Mouse (Mus musculus): ENCODE results near the gene Vmn1r208. TPM values are rescaled to one million over a fixed set of nuclear protein-coding genes. Genes with fewer than 3 reads are reported as not detected.
"Not testable (repeated sequence)": the region's sequence is repeated elsewhere in the genome, so short reads cannot be mapped to it uniquely, and the experiment has no call there.

The Vmn1r208 gene
- polyA plus RNA-seq (2016; fragmentation: Nextera tagmentation; extraction: Ambion mirVana) = not detected in 2 replicates

DNA sequence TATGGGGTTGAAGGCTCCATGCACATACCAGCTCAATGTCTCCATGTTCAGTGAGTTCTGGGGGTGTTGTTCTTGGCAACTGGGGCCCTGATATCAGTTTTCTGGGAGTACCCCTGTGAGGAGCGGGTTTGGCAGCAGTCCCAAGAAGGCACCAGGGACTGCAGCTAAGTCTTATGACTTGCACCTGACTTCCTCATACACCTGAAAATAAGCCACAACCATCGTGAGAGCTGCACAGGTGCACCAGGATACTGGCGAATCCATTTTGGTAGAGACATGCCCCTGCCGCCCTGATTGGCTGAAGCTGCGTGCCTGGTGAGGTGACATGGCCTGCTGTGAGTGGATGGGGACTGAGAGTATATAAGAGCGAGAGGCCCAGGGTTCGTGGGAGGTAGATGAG is at the start of gene Vmn1r208:
Gene Vmn1r208 (minus strand): TSS at position 101 of the 400 bp plus-strand sequence.
- H3K9me3 ChIP-seq; DNase-seq (ENCODE audit: low spot score); H3K4me3 ChIP-seq; H3K4me1 ChIP-seq (replicated peaks); H3K36me3 ChIP-seq; H3K27me3 ChIP-seq (ENCODE audit: insufficient read depth, poor library complexity, severe bottlenecking); H3K27ac ChIP-seq: not testable (repeated sequence)
- no CpG with 5 or more reads among the region's 7 CpGs for WGBS

DNA sequence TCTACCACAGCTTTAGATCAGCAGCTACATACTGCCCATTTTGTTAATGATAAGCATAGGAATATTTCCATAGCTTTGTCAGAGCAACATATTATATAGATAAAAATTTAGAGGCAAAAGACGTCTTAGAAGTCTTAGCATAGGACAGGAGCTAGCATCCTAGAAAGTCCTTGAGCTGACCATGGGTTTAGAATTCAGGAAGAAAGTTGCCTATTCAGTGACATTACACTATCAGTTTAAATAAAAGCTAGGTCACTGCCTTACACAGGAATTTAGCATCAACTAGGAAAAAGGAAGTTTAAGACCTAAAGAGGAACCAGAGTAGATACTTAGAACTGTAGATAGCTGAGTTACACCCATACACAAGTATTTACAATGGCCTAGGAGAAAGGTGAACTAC is 44.4 kb upstream of the Vmn1r208 start:
- not testable (repeated sequence) for H3K4me1 ChIP-seq (replicated peaks); H3K36me3 ChIP-seq; H3K27ac ChIP-seq; DNase-seq (ENCODE audit: low spot score); H3K9me3 ChIP-seq; H3K27me3 ChIP-seq (ENCODE audit: insufficient read depth, poor library complexity, severe bottlenecking); H3K4me3 ChIP-seq
- WGBS = 91% methylated on average over 1 of the region's 1 CpGs

DNA sequence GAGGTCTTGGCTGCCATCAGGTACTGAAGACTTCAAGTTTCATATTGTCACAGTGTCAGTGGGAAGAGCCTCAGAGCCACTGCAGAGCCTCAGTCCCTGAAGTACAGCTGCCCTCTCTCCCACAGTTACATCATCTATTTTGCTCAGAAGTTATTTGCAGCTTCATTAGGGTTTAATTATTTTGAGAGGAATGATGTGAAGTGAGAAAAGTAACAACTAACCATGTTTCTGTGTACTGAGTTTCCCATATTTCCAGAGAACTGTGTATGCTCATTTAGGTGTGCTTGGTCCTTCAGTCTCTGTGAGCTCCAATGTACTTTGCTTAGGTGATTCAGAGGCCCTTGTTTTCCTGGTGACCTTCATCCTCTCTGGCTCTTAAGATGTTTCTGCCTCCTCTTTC is 32.4 kb upstream of the Vmn1r208 start, which contains the start of gene Vmn1r209:
Gene Vmn1r209 (minus strand): TSS at position 101 of the 400 bp plus-strand sequence.
- H3K4me1 ChIP-seq (replicated peaks) = not testable (repeated sequence)

DNA sequence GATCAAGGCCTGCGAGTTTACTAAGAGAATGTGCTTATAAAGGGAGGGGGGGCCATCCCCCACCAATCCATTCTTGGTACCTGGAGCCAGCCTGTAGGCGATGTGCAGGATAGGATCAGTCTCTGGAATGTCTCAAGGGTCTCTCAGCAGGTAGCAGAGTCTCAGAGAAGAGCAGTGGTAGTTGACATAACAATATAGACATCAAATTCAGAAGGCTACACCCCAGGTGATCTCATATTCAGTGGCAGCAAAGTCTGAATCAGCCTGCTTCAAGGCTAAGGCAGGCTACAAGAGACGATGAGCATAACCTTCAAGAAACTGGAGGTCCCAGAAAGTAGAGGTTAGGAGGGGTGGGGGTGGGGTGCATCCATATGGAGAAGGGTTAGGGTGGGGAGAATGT is 10.9 kb upstream of the Vmn1r208 start:
- H3K4me1 ChIP-seq (replicated peaks); DNase-seq (ENCODE audit: low spot score); H3K27me3 ChIP-seq (ENCODE audit: insufficient read depth, poor library complexity, severe bottlenecking); H3K9me3 ChIP-seq; H3K36me3 ChIP-seq; H3K4me3 ChIP-seq; H3K27ac ChIP-seq: not testable (repeated sequence)
- WGBS = 80% methylated on average over 3 of the region's 3 CpGs

More for the DNA sequence above, 32.4 kb upstream of the Vmn1r208 start, which contains the start of gene Vmn1r209:
- not testable (repeated sequence) for DNase-seq (ENCODE audit: low spot score); H3K27me3 ChIP-seq (ENCODE audit: insufficient read depth, poor library complexity, severe bottlenecking); H3K27ac ChIP-seq; H3K36me3 ChIP-seq; H3K4me3 ChIP-seq; H3K9me3 ChIP-seq

DNA sequence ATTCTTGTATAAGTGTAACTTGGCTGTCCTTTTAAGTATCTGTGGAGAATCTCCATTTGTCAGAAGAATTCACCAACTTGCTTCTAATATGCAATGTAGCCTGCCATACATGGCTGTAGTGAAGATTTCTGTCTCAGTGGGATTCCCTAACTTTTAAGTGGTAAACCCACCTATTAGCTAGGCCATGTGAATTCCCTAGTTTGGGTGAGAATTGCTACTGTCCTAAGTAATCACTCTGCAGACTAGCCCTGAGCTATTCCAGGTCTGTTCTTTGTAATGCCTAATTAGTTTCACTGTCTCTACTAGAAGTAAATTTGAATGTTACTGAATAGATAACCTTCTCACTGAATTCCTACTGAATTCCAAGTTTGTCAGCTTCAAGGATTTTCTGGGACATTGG is 7.0 kb upstream of the Vmn1r208 start:
- DNase-seq (ENCODE audit: low spot score); H3K4me1 ChIP-seq (replicated peaks); H3K9me3 ChIP-seq; H3K36me3 ChIP-seq; H3K27me3 ChIP-seq (ENCODE audit: insufficient read depth, poor library complexity, severe bottlenecking); H3K27ac ChIP-seq; H3K4me3 ChIP-seq: not testable (repeated sequence)

DNA sequence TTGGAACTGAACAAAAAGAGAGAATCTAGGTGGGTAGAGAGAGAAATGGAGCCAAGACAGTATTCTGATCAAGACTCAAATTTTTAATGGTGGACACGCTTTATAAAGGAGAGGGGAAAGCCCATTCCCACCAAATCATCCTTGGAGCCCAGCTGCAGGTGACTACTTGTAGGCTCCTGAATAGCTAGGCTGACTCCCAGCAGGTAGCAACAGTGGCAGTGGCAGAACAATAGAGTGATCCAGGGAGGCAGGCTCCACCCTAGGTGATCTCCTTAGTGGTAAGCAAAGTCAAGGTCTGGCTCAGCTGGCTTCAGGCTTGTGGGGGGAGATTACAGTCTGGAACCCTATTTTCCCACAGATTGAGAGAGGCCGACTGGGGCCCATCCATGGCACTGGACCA is 5.6 kb downstream of the Vmn1r208 start:
- H3K4me3 ChIP-seq; DNase-seq (ENCODE audit: low spot score); H3K27ac ChIP-seq; H3K9me3 ChIP-seq; H3K27me3 ChIP-seq (ENCODE audit: insufficient read depth, poor library complexity, severe bottlenecking); H3K4me1 ChIP-seq (replicated peaks); H3K36me3 ChIP-seq: not testable (repeated sequence)
- WGBS = 78% methylated on average over 1 of the region's 2 CpGs

DNA sequence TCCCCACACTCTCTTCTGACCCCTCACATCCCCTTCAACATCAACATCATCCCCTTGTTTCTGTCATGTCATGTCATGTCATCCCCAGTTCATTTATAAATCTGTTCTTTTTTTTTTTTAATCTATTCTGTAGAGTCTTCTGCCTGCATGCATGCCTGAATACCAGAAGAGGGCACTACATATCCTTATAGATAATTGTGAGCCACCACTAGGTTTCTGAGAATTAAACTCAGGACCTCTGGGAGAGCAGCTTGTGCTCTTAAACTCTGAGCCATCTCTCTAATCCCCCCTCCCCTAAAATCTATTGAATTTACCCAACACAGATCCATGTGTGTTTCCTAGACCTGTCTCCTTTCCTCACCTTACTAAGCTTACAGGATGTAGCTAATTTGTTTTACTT is 29.7 kb downstream of the Vmn1r208 start:
- Histone ChIP-seq H3K9me3 (no peaks in the 10 kb centered on the region), H3K27me3 (ENCODE audit: insufficient read depth, poor library complexity, severe bottlenecking) (no peaks in the 10 kb centered on the region), H3K4me1 (replicated peaks) (no peaks in the 10 kb centered on the region), H3K36me3 (no peaks in the 10 kb centered on the region), H3K27ac (no peak overlapping the region), H3K4me3 (no peak overlapping the region)
- DNase-seq (ENCODE audit: low spot score) = no peak

DNA sequence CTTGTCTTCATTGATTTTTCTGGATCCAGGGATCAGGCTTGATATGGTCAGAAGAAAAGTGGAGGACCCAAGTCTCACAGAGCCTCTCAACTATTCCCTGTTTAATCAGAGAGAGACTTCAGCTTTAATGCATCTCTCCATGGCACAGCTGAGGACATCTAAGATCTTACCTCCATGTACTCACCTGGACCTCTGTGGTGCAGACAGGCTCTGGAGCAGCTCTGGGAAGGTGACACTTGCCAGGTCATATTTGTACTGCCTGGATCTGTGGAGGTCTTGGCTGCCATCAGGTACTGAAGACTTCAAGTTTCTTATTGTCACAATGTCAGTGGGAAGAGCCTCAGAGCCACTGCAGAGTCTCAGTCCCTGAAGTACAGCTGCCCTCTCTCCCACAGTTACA is 47.7 kb downstream of the Vmn1r208 start, which contains the start of gene Vmn1r207-ps:
Gene Vmn1r207-ps (minus strand): TSS at position 101 of the 400 bp plus-strand sequence.
- not testable (repeated sequence) for H3K36me3 ChIP-seq; H3K9me3 ChIP-seq; DNase-seq (ENCODE audit: low spot score); H3K4me1 ChIP-seq (replicated peaks); H3K27me3 ChIP-seq (ENCODE audit: insufficient read depth, poor library complexity, severe bottlenecking); H3K27ac ChIP-seq; H3K4me3 ChIP-seq

Other genes with a start within 250 kb of the Vmn1r208 start
- gene Vmn1r204, start 224.2 kb downstream of the Vmn1r208 start, polyA plus RNA-seq (2016; fragmentation: Nextera tagmentation; extraction: Ambion mirVana) = not detected in 2 replicates
- gene Vmn1r205, start 184.4 kb downstream of the Vmn1r208 start, polyA plus RNA-seq (2016; fragmentation: Nextera tagmentation; extraction: Ambion mirVana) = not detected in 2 replicates
- not detected in 2 replicates for gene Vmn1r206, start 153.1 kb downstream of the Vmn1r208 start, polyA plus RNA-seq (2016; fragmentation: Nextera tagmentation; extraction: Ambion mirVana)
- not detected in 2 replicates for gene Vmn1r207-ps, start 47.8 kb downstream of the Vmn1r208 start, polyA plus RNA-seq (2016; fragmentation: Nextera tagmentation; extraction: Ambion mirVana)
- gene Vmn1r209, start 32.3 kb upstream of the Vmn1r208 start, polyA plus RNA-seq (2016; fragmentation: Nextera tagmentation; extraction: Ambion mirVana) = not detected in 2 replicates
- gene Vmn1r210, start 53.9 kb upstream of the Vmn1r208 start, polyA plus RNA-seq (2016; fragmentation: Nextera tagmentation; extraction: Ambion mirVana) = not detected in 2 replicates
- gene Vmn1r211, start 80.2 kb upstream of the Vmn1r208 start, polyA plus RNA-seq (2016; fragmentation: Nextera tagmentation; extraction: Ambion mirVana) = not detected in 2 replicates
- gene Vmn1r212, start 106.8 kb upstream of the Vmn1r208 start, polyA plus RNA-seq (2016; fragmentation: Nextera tagmentation; extraction: Ambion mirVana) = not detected in 2 replicates
- gene Vmn1r213, start 230.3 kb upstream of the Vmn1r208 start, polyA plus RNA-seq (2016; fragmentation: Nextera tagmentation; extraction: Ambion mirVana) = not detected in 2 replicates